Mouse (Mus musculus): ENCODE data around the gene Slco3a1.

- no peak for TF ChIP-seq CTCF (IDR thresholded peaks at IDR 0.05; ENCODE audit: low read depth, low read length)
- no peak for TF ChIP-seq POLR2A (IDR thresholded peaks at IDR 0.05; ENCODE audit: extremely low read depth, insufficient read depth, low read length)
These were observed 231.4 kb downstream of the Slco3a1 start for GRCm38 (mm10) chr7:74323194-74323593.

Data from liver, adult 2 months (tissue).